Mouse (Mus musculus) neural tube, embryonic 14.5 days (tissue): ENCODE data around the gene Senp5. TPM values are rescaled to one million over a fixed set of nuclear protein-coding genes. Genes with fewer than 3 reads are reported as not detected.
A peak's percentile ranks its signal among the peaks of the same experiment; 100 is the strongest.

Experiments used
- ATAC-seq: fragments of 200-750 bp; cut with Nextera tagmentation; 2 replicates; pipeline ENCODE4 v1.8.0; 2017; ENCODE audit warnings: low read depth, mild to moderate bottlenecking, moderate TSS enrichment, moderate library complexity
- H3K27ac ChIP-seq: fragments of 300-500 bp; sonication (generic); 2 replicates; pipeline ENCODE4 v1.5.1; 2014; ENCODE audit warnings: low read depth, mild to moderate bottlenecking, control low read depth, low read length, moderate library complexity, mixed read lengths
- H3K27me3 ChIP-seq: fragments of 300-500 bp; sonication (generic); 2 replicates; pipeline ENCODE4 v1.6.1; 2014; ENCODE audit warnings: low read length; ENCODE audit not compliant: control insufficient read depth, insufficient read depth
- H3K36me3 ChIP-seq: fragments of 300-500 bp; sonication (generic); 2 replicates; pipeline ENCODE4 v1.6.1; 2014; ENCODE audit warnings: low read length, mixed read lengths; ENCODE audit not compliant: control insufficient read depth, insufficient read depth
- H3K4me1 ChIP-seq: fragments of 300-500 bp; sonication (generic); 2 replicates; pipeline ENCODE4 v1.6.1; 2014; ENCODE audit warnings: low read length; ENCODE audit not compliant: control insufficient read depth, insufficient read depth
- H3K4me2 ChIP-seq: fragments of 300-500 bp; sonication (generic); 2 replicates; pipeline ENCODE4 v1.6.1; 2014; ENCODE audit warnings: mild to moderate bottlenecking, low read depth, low read length, control low read depth
- H3K4me3 ChIP-seq: fragments of 300-500 bp; sonication (generic); 2 replicates; pipeline ENCODE4 v1.5.1; 2014; ENCODE audit warnings: low read depth, low read length, control low read depth, mixed read lengths
- H3K9ac ChIP-seq: fragments of 300-500 bp; sonication (generic); replicated peaks from 2 replicates; pipeline ENCODE4 v1.6.1; 2014; ENCODE audit warnings: low read depth, mild to moderate bottlenecking, control low read depth, low read length, mixed read lengths
- H3K9me3 ChIP-seq: fragments of 300-500 bp; sonication (generic); 2 replicates; pipeline ENCODE4 v1.6.1; 2016; ENCODE audit warnings: low read length; ENCODE audit not compliant: control insufficient read depth
- WGBS: fragments of 180-500 bp; shearing (Covaris S2); extraction: QIAGEN DNeasy Blood & Tissue Kit; methylation state at CpG from one replicate; pipeline ENCODE4 v1.1.7; 2014; 5-methylcytosine and 5-hydroxymethylcytosine counted together
- polyA plus RNA-seq: library from polyadenylated mRNA; unstranded; fragments of >200 nt; fragmentation: Nextera tagmentation; extraction: Ambion mirVana; gene quantifications from 2 replicates; pipeline ENCODE4 v1.2.1, GENCODE M21; 2014

The Senp5 gene
- 13.2 and 13.7 TPM in 2 replicates for polyA plus RNA-seq

- Histone ChIP-seq H3K36me3 (no peaks in the 10 kb centered on the region), H3K27ac (peak within 1 kb of the TSS; percentile 78), H3K9me3 (no peaks in the 10 kb centered on the region), H3K4me3 (peak within 1 kb of the TSS; percentile 99), H3K27me3 (no peaks in the 10 kb centered on the region), H3K4me1 (peaks cover 18% of the 10 kb centered on the region), H3K4me2 (peak within 1 kb of the TSS; percentile 90), H3K9ac (peak within 1 kb of the TSS; percentile 87)
- peak; percentile 94 for ATAC-seq
- WGBS = 2% methylated on average over 66 of the region's 66 CpGs
Measured at GRCm38 (mm10) chr16:32002509-32003477, at the start of gene Senp5. TSS of gene Senp5 (minus strand) at chr16:32003287.

- Histone ChIP-seq H3K4me3 (no peak overlapping the region), H3K9me3 (no peaks in the 10 kb centered on the region), H3K27me3 (no peaks in the 10 kb centered on the region), H3K27ac (no peak overlapping the region), H3K9ac (no peak overlapping the region), H3K4me1 (no peaks in the 10 kb centered on the region), H3K36me3 (peaks cover 37% of the 10 kb centered on the region), H3K4me2 (no peak overlapping the region)
- ATAC-seq = no peak
- 93% methylated on average over 4 of the region's 4 CpGs for WGBS
Measured at GRCm38 (mm10) chr16:32042367-32042766, 39.3 kb upstream of the Senp5 start.

- Histone ChIP-seq H3K4me1 (no peaks in the 10 kb centered on the region), H3K27ac (no peak overlapping the region), H3K4me2 (no peak overlapping the region), H3K4me3 (no peak overlapping the region), H3K9ac (no peak overlapping the region), H3K36me3 (peaks cover 32% of the 10 kb centered on the region), H3K9me3 (no peaks in the 10 kb centered on the region), H3K27me3 (no peaks in the 10 kb centered on the region)
- WGBS = 92% methylated on average over 9 of the region's 9 CpGs
- ATAC-seq = no peak
Measured at GRCm38 (mm10) chr16:32019678-32020077, 16.6 kb upstream of the Senp5 start.

GRCm38 (mm10) chr16:32010330-32010729 lies 7.2 kb upstream of the Senp5 start:
- 78% methylated on average over 4 of the region's 4 CpGs for WGBS
- Histone ChIP-seq H3K4me3 (no peak overlapping the region), H3K4me2 (no peak overlapping the region), H3K9me3 (no peaks in the 10 kb centered on the region), H3K27me3 (no peaks in the 10 kb centered on the region), H3K36me3 (no peaks in the 10 kb centered on the region), H3K4me1 (no peaks in the 10 kb centered on the region), H3K9ac (no peak overlapping the region), H3K27ac (no peak overlapping the region)
- no peak for ATAC-seq

DNA sequence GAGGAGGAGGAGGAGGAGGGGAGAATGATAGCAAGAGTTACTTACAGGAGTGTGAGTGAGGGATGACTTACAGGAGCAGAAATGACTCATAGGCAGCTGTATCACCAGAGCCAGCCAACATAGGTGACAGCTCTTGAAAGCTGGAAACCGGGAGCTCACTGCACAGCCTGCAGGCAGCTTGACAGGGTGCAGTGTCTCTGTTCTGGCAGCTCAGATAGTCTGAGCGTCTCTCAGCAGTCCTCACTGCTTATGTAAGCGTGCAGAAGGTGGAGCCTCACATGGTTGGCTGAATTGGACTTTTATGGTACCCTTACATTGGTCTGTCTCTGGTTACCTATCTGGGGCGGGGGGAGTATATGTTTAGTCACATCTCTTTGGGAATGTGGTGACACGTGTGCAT lies 6.8 kb upstream of the Senp5 start:
- Histone ChIP-seq H3K9ac (no peak overlapping the region), H3K4me2 (no peak overlapping the region), H3K4me3 (no peak overlapping the region), H3K27ac (no peak overlapping the region), H3K9me3 (no peaks in the 10 kb centered on the region), H3K36me3 (no peaks in the 10 kb centered on the region), H3K27me3 (no peaks in the 10 kb centered on the region), H3K4me1 (no peaks in the 10 kb centered on the region)
- WGBS = 42% methylated on average over 5 of the region's 5 CpGs
- no peak for ATAC-seq

- no peaks in the 10 kb centered on the region for H3K36me3 ChIP-seq
- no peak overlapping the region for H3K27ac ChIP-seq
- H3K9ac ChIP-seq = no peak overlapping the region
- H3K4me2 ChIP-seq = no peak overlapping the region
- H3K27me3 ChIP-seq = no peaks in the 10 kb centered on the region
- ATAC-seq = no peak
- H3K9me3 ChIP-seq = no peaks in the 10 kb centered on the region
- no peak overlapping the region for H3K4me3 ChIP-seq
- 0 out of 2 replicates have a peak, but pooled peaks cover under 1% of the 10 kb centered on the region for H3K4me1 ChIP-seq
- WGBS = 78% methylated on average over 10 of the region's 10 CpGs
Measured at GRCm38 (mm10) chr16:32008529-32009293, 5.6 kb upstream of the Senp5 start.

DNA sequence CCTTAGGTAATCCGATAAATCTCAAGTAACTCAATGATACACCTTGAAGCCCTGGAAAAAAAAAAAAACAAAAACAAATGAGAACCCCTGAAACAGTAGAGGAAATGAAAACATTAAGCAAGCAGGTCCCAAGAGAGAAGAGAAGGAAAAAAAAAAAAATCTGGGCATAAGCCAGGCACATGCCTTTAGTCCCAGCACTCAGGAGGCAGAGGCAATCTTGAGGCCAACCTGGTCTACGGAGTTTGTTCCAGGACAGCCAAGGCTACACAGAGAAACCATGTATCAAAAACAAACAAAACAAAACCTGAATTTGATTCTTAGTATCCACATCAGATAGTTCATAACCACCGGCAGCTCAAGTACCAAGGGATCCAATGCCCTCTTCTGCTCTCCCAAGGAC lies 1.6 kb upstream of the Senp5 start:
- 94% methylated on average over 3 of the region's 3 CpGs for WGBS
- no peak for ATAC-seq
- no peaks in the 10 kb centered on the region for H3K9me3 ChIP-seq
- peaks cover 18% of the 10 kb centered on the region for H3K4me1 ChIP-seq
- H3K4me2 ChIP-seq = no peak overlapping the region
- H3K27ac ChIP-seq = no peak overlapping the region
- H3K27me3 ChIP-seq = no peaks in the 10 kb centered on the region
- H3K4me3 ChIP-seq = no peak overlapping the region
- H3K36me3 ChIP-seq = no peaks in the 10 kb centered on the region
- no peak overlapping the region for H3K9ac ChIP-seq

DNA sequence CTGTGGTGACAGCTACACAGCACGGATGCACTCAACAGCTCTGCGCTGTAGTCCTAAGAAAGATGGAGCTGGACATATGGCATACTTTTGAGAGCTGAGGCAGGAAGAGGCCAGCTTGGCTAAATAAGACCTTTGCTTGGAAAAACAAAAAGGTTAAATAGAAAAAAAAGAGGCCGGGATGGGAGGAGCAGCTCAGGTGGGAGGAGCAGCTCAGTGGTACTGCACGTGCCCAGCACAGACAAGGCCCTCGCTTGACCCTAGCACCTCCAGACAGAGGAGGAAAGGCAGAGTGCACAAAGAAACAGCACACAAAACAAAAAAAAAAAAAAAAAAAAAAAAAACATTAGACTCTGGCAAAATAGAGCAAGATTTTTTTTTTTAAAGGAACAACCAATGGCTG lies 6.7 kb downstream of the Senp5 start:
- no peaks in the 10 kb centered on the region for H3K9me3 ChIP-seq
- H3K4me1 ChIP-seq = peaks cover 4% of the 10 kb centered on the region; the same call in 1 of the 2 replicates
- no peak overlapping the region for H3K27ac ChIP-seq
- H3K27me3 ChIP-seq = no peaks in the 10 kb centered on the region
- ATAC-seq = no peak
- no peak overlapping the region for H3K4me2 ChIP-seq
- H3K9ac ChIP-seq = no peak overlapping the region
- H3K4me3 ChIP-seq = no peak overlapping the region
- WGBS = 89% methylated on average over 5 of the region's 5 CpGs
- H3K36me3 ChIP-seq = no peaks in the 10 kb centered on the region

DNA sequence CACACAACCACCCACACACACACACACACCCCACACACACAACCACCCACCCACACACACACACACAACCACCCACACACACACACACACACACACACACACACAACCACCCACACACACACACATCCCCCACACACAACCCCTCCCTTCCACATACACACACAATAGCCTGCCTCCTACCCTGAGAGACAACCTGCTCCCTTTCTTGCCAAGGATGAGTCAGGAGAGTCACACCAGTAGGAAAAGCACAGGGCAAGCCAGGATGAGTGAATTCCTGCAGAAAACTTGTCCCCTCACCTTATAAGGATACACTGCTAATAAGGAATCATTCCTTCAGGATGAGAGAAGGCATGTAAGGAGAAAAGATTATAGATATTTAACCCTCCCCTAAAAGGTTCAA lies 9.1 kb downstream of the Senp5 start:
- Histone ChIP-seq H3K27ac (no peak overlapping the region), H3K9ac (no peak overlapping the region), H3K9me3 (no peaks in the 10 kb centered on the region), H3K36me3 (peaks cover 9% of the 10 kb centered on the region; the same call in 1 of the 2 replicates), H3K4me2 (no peak overlapping the region), H3K27me3 (no peaks in the 10 kb centered on the region), H3K4me1 (no peaks in the 10 kb centered on the region), H3K4me3 (no peak overlapping the region)
- no peak for ATAC-seq
